Mouse (Mus musculus): ENCODE data around the gene Rasal3. TPM values are rescaled to one million over a fixed set of nuclear protein-coding genes. Genes with fewer than 3 reads are reported as not detected.

Rasal3 gene
- polyA plus RNA-seq, 1 experiment, result 17.4 TPM

- 66% methylated on average over 9 of the region's 9 CpGs for WGBS
- no peak for DNase-seq
- Histone ChIP-seq H3K4me3 (replicated peaks; ENCODE audit: extremely low read depth, low read depth, low read length) (no peak overlapping the region), H3K4me1 (ENCODE audit: control insufficient read depth, insufficient read depth, low read length) (no peaks in the 10 kb centered on the region)
- TF ChIP-seq CTCF (IDR thresholded peaks at IDR 0.05; ENCODE audit: insufficient read depth, low read length) (no peak), POLR2A (IDR thresholded peaks at IDR 0.05; ENCODE audit: borderline replicate concordance, extremely low read depth, low read depth, low read length) (no peak)
These were observed 26.2 kb downstream of the Rasal3 start for GRCm38 (mm10) chr17:32377137-32377536.

GRCm38 (mm10) chr17:32376475-32376874 lies 26.9 kb downstream of the Rasal3 start:
- no peaks in the 10 kb centered on the region for H3K4me1 ChIP-seq (ENCODE audit: control insufficient read depth, insufficient read depth, low read length)
- 86% methylated on average over 15 of the region's 15 CpGs for WGBS
- no peak for DNase-seq
- no peak for TF ChIP-seq CTCF (IDR thresholded peaks at IDR 0.05; ENCODE audit: insufficient read depth, low read length)
- TF ChIP-seq POLR2A (IDR thresholded peaks at IDR 0.05; ENCODE audit: borderline replicate concordance, extremely low read depth, low read depth, low read length), result no peak
- H3K4me3 ChIP-seq (replicated peaks; ENCODE audit: extremely low read depth, low read depth, low read length), result no peak overlapping the region

- H3K4me3 ChIP-seq (replicated peaks; ENCODE audit: extremely low read depth, low read depth, low read length), result peak overlapping the region; percentile 27
- no peak for TF ChIP-seq POLR2A (IDR thresholded peaks at IDR 0.05; ENCODE audit: borderline replicate concordance, extremely low read depth, low read depth, low read length)
- TF ChIP-seq CTCF (IDR thresholded peaks at IDR 0.05; ENCODE audit: insufficient read depth, low read length), result no peak
- H3K4me1 ChIP-seq (ENCODE audit: control insufficient read depth, insufficient read depth, low read length), result no peaks in the 10 kb centered on the region
- WGBS, result 21% methylated on average over 13 of the region's 17 CpGs
- DNase-seq, result no peak
These were observed 34.3 kb downstream of the Rasal3 start for GRCm38 (mm10) chr17:32368991-32369578.

GRCm38 (mm10) chr17:32367706-32368105 lies 35.7 kb downstream of the Rasal3 start:
- TF ChIP-seq CTCF (IDR thresholded peaks at IDR 0.05; ENCODE audit: insufficient read depth, low read length) (no peak), POLR2A (IDR thresholded peaks at IDR 0.05; ENCODE audit: borderline replicate concordance, extremely low read depth, low read depth, low read length) (no peak)
- 86% methylated on average over 11 of the region's 11 CpGs for WGBS
- no peak overlapping the region for H3K4me3 ChIP-seq (replicated peaks; ENCODE audit: extremely low read depth, low read depth, low read length)
- H3K4me1 ChIP-seq (ENCODE audit: control insufficient read depth, insufficient read depth, low read length), result peaks cover 6% of the 10 kb centered on the region; the same call in 1 of the 2 replicates
- DNase-seq, result no peak

GRCm38 (mm10) chr17:32365296-32365695 lies 38.1 kb downstream of the Rasal3 start:
- DNase-seq, result no peak

GRCm38 (mm10) chr17:32364850-32365249 lies 38.5 kb downstream of the Rasal3 start:
- WGBS, result 46% methylated on average over 5 of the region's 5 CpGs
- peaks cover 7% of the 10 kb centered on the region; the same call in 1 of the 2 replicates for H3K4me1 ChIP-seq (ENCODE audit: control insufficient read depth, insufficient read depth, low read length)
- no peak for TF ChIP-seq CTCF (IDR thresholded peaks at IDR 0.05; ENCODE audit: insufficient read depth, low read length)
- no peak for TF ChIP-seq POLR2A (IDR thresholded peaks at IDR 0.05; ENCODE audit: borderline replicate concordance, extremely low read depth, low read depth, low read length)
- H3K4me3 ChIP-seq (replicated peaks; ENCODE audit: extremely low read depth, low read depth, low read length), result no peak overlapping the region
- no peak for DNase-seq

More at GRCm38 (mm10) chr17:32365296-32365695, 38.1 kb downstream of the Rasal3 start:
- H3K4me1 ChIP-seq (ENCODE audit: control insufficient read depth, insufficient read depth, low read length), result peaks cover 7% of the 10 kb centered on the region; the same call in 1 of the 2 replicates
- TF ChIP-seq CTCF (IDR thresholded peaks at IDR 0.05; ENCODE audit: insufficient read depth, low read length), result no peak
- TF ChIP-seq POLR2A (IDR thresholded peaks at IDR 0.05; ENCODE audit: borderline replicate concordance, extremely low read depth, low read depth, low read length), result no peak
- H3K4me3 ChIP-seq (replicated peaks; ENCODE audit: extremely low read depth, low read depth, low read length), result no peak overlapping the region
- WGBS, result 53% methylated on average over 1 of the region's 1 CpGs

- 1% methylated on average over 47 of the region's 47 CpGs for WGBS
- peak; percentile 81 for DNase-seq
- H3K4me3 ChIP-seq (replicated peaks; ENCODE audit: extremely low read depth, low read depth, low read length), result peak overlapping the region; percentile 72
- peaks cover 7% of the 10 kb centered on the region; the same call in 1 of the 2 replicates for H3K4me1 ChIP-seq (ENCODE audit: control insufficient read depth, insufficient read depth, low read length)
- TF ChIP-seq POLR2A (IDR thresholded peaks at IDR 0.05; ENCODE audit: borderline replicate concordance, extremely low read depth, low read depth, low read length), result no peak
These were observed 39.1 kb downstream of the Rasal3 start for GRCm38 (mm10) chr17:32364331-32364730.

GRCm38 (mm10) chr17:32363821-32364301 lies 39.5 kb downstream of the Rasal3 start:
- DNase-seq, result peak; percentile 33
- peak overlapping the region; percentile 72 for H3K4me3 ChIP-seq (replicated peaks; ENCODE audit: extremely low read depth, low read depth, low read length)
- TF ChIP-seq CTCF (IDR thresholded peaks at IDR 0.05; ENCODE audit: insufficient read depth, low read length) (no peak), POLR2A (IDR thresholded peaks at IDR 0.05; ENCODE audit: borderline replicate concordance, extremely low read depth, low read depth, low read length) (no peak)
- under 1% methylated on average over 41 of the region's 50 CpGs for WGBS
- H3K4me1 ChIP-seq (ENCODE audit: control insufficient read depth, insufficient read depth, low read length), result peaks cover 7% of the 10 kb centered on the region; the same call in 1 of the 2 replicates

GRCm38 (mm10) chr17:32362686-32363085 lies 40.7 kb downstream of the Rasal3 start:
- Histone ChIP-seq H3K4me3 (replicated peaks; ENCODE audit: extremely low read depth, low read depth, low read length) (no peak overlapping the region), H3K4me1 (ENCODE audit: control insufficient read depth, insufficient read depth, low read length) (peaks cover 7% of the 10 kb centered on the region; the same call in 1 of the 2 replicates)
- WGBS, result 65% methylated on average over 4 of the region's 4 CpGs
- no peak for TF ChIP-seq POLR2A (IDR thresholded peaks at IDR 0.05; ENCODE audit: borderline replicate concordance, extremely low read depth, low read depth, low read length)
- no peak for TF ChIP-seq CTCF (IDR thresholded peaks at IDR 0.05; ENCODE audit: insufficient read depth, low read length)
- no peak for DNase-seq

- 82% methylated on average over 18 of the region's 18 CpGs for WGBS
- Histone ChIP-seq H3K4me1 (ENCODE audit: control insufficient read depth, insufficient read depth, low read length) (peaks cover 7% of the 10 kb centered on the region; the same call in 1 of the 2 replicates), H3K4me3 (replicated peaks; ENCODE audit: extremely low read depth, low read depth, low read length) (no peak overlapping the region)
- TF ChIP-seq CTCF (IDR thresholded peaks at IDR 0.05; ENCODE audit: insufficient read depth, low read length) (no peak), POLR2A (IDR thresholded peaks at IDR 0.05; ENCODE audit: borderline replicate concordance, extremely low read depth, low read depth, low read length) (no peak)
- DNase-seq, result no peak
These were observed 43.5 kb downstream of the Rasal3 start for GRCm38 (mm10) chr17:32359928-32360327.
